Mouse (Mus musculus): ENCODE data around the gene Rfc2. TPM values are rescaled to one million over a fixed set of nuclear protein-coding genes. Genes with fewer than 3 reads are reported as not detected.

The Rfc2 gene
- total RNA-seq, 2 experiments from 2014 or later, result 110 to 161 TPM

- ATAC-seq (ENCODE audit: poor library complexity, severe bottlenecking), result peak; percentile 33
These were observed 25.1 kb downstream of the Rfc2 start for GRCm38 (mm10) chr5:134606314-134606713.

- ATAC-seq (ENCODE audit: poor library complexity, severe bottlenecking), result peak; percentile 94
These were observed 26.0 kb downstream of the Rfc2 start for GRCm38 (mm10) chr5:134607121-134607520.

GRCm38 (mm10) chr5:134609916-134610643, 28.9 kb downstream of the Rfc2 start:
- no peak for ATAC-seq (ENCODE audit: poor library complexity, severe bottlenecking)

- no peak for ATAC-seq (ENCODE audit: poor library complexity, severe bottlenecking)
These were observed 30.8 kb downstream of the Rfc2 start for GRCm38 (mm10) chr5:134611810-134612521.

- ATAC-seq (ENCODE audit: poor library complexity, severe bottlenecking), result peak; percentile 59
These were observed 32.6 kb downstream of the Rfc2 start for GRCm38 (mm10) chr5:134613727-134614126.

- ATAC-seq (ENCODE audit: poor library complexity, severe bottlenecking), result peak; percentile 36
These were observed 33.1 kb downstream of the Rfc2 start for GRCm38 (mm10) chr5:134614296-134614695.

- peak; percentile 53 for ATAC-seq (ENCODE audit: poor library complexity, severe bottlenecking)
These were observed 33.6 kb downstream of the Rfc2 start, which contains the start of gene Lat2 for GRCm38 (mm10) chr5:134614802-134615201. TSS of gene Lat2 (minus strand) at chr5:134615025.

- ATAC-seq (ENCODE audit: poor library complexity, severe bottlenecking), result peak; percentile 28
These were observed 34.2 kb downstream of the Rfc2 start for GRCm38 (mm10) chr5:134615380-134615779.

GRCm38 (mm10) chr5:134615780-134616179, 34.6 kb downstream of the Rfc2 start:
- no peak for ATAC-seq (ENCODE audit: poor library complexity, severe bottlenecking)

- peak; percentile 65 for ATAC-seq (ENCODE audit: poor library complexity, severe bottlenecking)
These were observed 35.9 kb downstream of the Rfc2 start for GRCm38 (mm10) chr5:134617071-134617470.

- ATAC-seq (ENCODE audit: poor library complexity, severe bottlenecking), result no peak
These were observed 39.3 kb downstream of the Rfc2 start for GRCm38 (mm10) chr5:134620457-134620856.

- no peak for ATAC-seq (ENCODE audit: poor library complexity, severe bottlenecking)
These were observed 40.0 kb downstream of the Rfc2 start for GRCm38 (mm10) chr5:134621099-134621640.

GRCm38 (mm10) chr5:134622069-134622468, 40.9 kb downstream of the Rfc2 start:
- ATAC-seq (ENCODE audit: poor library complexity, severe bottlenecking), result no peak

- ATAC-seq (ENCODE audit: poor library complexity, severe bottlenecking), result no peak
These were observed 48.3 kb downstream of the Rfc2 start for GRCm38 (mm10) chr5:134629508-134629907.

GRCm38 (mm10) chr5:134630835-134631234, 49.7 kb downstream of the Rfc2 start:
- ATAC-seq (ENCODE audit: poor library complexity, severe bottlenecking), result no peak

- ATAC-seq (ENCODE audit: poor library complexity, severe bottlenecking), result no peak
These were observed 51.7 kb downstream of the Rfc2 start for GRCm38 (mm10) chr5:134632841-134633240.

GRCm38 (mm10) chr5:134637820-134638367, 56.7 kb downstream of the Rfc2 start:
- peak; percentile 39 for ATAC-seq (ENCODE audit: poor library complexity, severe bottlenecking)

GRCm38 (mm10) chr5:134638461-134639268, 57.5 kb downstream of the Rfc2 start:
- ATAC-seq (ENCODE audit: poor library complexity, severe bottlenecking), result peak; percentile 14

- peak; percentile 93 for ATAC-seq (ENCODE audit: poor library complexity, severe bottlenecking)
These were observed 58.1 kb downstream of the Rfc2 start, which contains the start of gene Eif4h for GRCm38 (mm10) chr5:134639269-134639682. TSS of gene Eif4h (minus strand) at chr5:134639490.

GRCm38 (mm10) chr5:134640371-134640770, 59.2 kb downstream of the Rfc2 start:
- ATAC-seq (ENCODE audit: poor library complexity, severe bottlenecking), result no peak

- no peak for ATAC-seq (ENCODE audit: poor library complexity, severe bottlenecking)
These were observed 63.0 kb downstream of the Rfc2 start for GRCm38 (mm10) chr5:134644121-134644520.
